Mouse (Mus musculus) MEL (cell line): Measurements from ENCODE around the gene Mss51.

Source experiments
- ELF1 ChIP-seq: IDR thresholded peaks from 2 replicates; pipeline ENCODE4 v1.6.1; 2014; ENCODE audit warnings: low read depth, mild to moderate bottlenecking, inconsistent platforms, low read length, improper control_type of control experiment, moderate library complexity
- EP300 ChIP-seq, 2 experiments: IDR thresholded peaks; 2 replicates each; pipeline ENCODE4 v1.6.1; 2011; ENCODE audit warnings: improper control_type of control experiment in 2 of 2, low read length in 2 of 2, low read depth in 1 of 2, mild to moderate bottlenecking in 1 of 2
- JUND ChIP-seq: IDR thresholded peaks from 2 replicates; pipeline ENCODE4 v1.6.1; 2011; ENCODE audit warnings: low read depth, mild to moderate bottlenecking, improper control_type of control experiment, low read length
- MYB ChIP-seq: IDR thresholded peaks from 2 replicates; pipeline ENCODE4 v1.6.1; 2011; ENCODE audit warnings: mild to moderate bottlenecking, low read depth, low read length, improper control_type of control experiment
- TAL1 ChIP-seq: IDR thresholded peaks from 2 replicates; pipeline ENCODE4 v1.6.1; 2012; ENCODE audit warnings: mild to moderate bottlenecking, inconsistent platforms, low read length, moderate library complexity, mixed read lengths

DNA sequence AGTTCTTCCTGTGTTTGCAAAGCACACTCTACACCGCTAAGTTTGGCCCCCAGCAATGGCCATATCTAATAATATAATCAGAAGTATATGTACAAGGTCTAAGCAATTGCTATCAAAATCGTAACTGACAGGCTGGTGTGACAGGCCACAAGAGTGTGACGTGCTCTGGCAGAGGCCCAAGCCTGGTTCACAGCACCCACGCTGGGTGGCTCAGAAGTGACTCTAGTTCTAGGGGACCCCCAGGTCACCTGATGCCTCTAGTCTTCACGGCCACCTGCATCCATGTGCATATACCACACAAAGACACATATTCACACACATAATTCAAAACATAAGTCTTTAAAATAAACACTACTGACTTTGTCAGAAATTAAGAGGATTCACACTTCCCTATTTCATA is 43.8 kb downstream of the Mss51 start:
- TF ChIP-seq JUND, result no peak
- TF ChIP-seq TAL1, result no peak
- TF ChIP-seq EP300 (IDR thresholded peaks at IDR 0.05; ENCODE audit: low read depth in 1 of 2, low read length in 2 of 2), result no peak
- TF ChIP-seq ELF1, result no peak
- no peak for TF ChIP-seq MYB
